Mouse (Mus musculus) forebrain, embryonic 16.5 days (tissue): Measurements from ENCODE around the gene Phb2. TPM values are rescaled to one million over a fixed set of nuclear protein-coding genes. Genes with fewer than 3 reads are reported as not detected.

ENCODE experiments used
- ATAC-seq: fragments of 200-750 bp; cut with Nextera tagmentation; 2 replicates; pipeline ENCODE4 v1.8.0; 2017; ENCODE audit warnings: mild to moderate bottlenecking, moderate library complexity
- H3K27ac ChIP-seq: fragments of 300-500 bp; sonication (generic); 2 replicates; pipeline ENCODE4 v1.5.1; 2014; ENCODE audit warnings: low read length, control low read depth
- H3K27me3 ChIP-seq: fragments of 300-500 bp; sonication (generic); replicated peaks from 2 replicates; pipeline ENCODE4 v1.6.1; 2014; ENCODE audit warnings: low read length; ENCODE audit not compliant: control insufficient read depth, insufficient read depth
- H3K36me3 ChIP-seq: fragments of 300-500 bp; sonication (generic); 2 replicates; pipeline ENCODE4 v1.6.1; 2014; ENCODE audit not compliant: control insufficient read depth, insufficient read depth
- H3K4me1 ChIP-seq: fragments of 300-500 bp; sonication (generic); replicated peaks from 2 replicates; pipeline ENCODE4 v1.6.1; 2014; ENCODE audit warnings: low read length; ENCODE audit not compliant: control insufficient read depth, insufficient read depth
- H3K4me2 ChIP-seq: fragments of 300-500 bp; sonication (generic); 2 replicates; pipeline ENCODE4 v1.6.1; 2014; ENCODE audit warnings: mild to moderate bottlenecking, low read length, control low read depth
- H3K4me3 ChIP-seq: fragments of 300-500 bp; sonication (generic); replicated peaks from 2 replicates; pipeline ENCODE4 v1.5.1; 2014; ENCODE audit warnings: mild to moderate bottlenecking, low read length, control low read depth
- H3K9ac ChIP-seq: fragments of 300-500 bp; sonication (generic); replicated peaks from 2 replicates; pipeline ENCODE4 v1.6.1; 2014; ENCODE audit warnings: low read depth, low read length, control low read depth
- H3K9me3 ChIP-seq: fragments of 300-500 bp; sonication (generic); 2 replicates; pipeline ENCODE4 v1.6.1; 2016; ENCODE audit warnings: low read length; ENCODE audit not compliant: control insufficient read depth
- WGBS: fragments of 180-500 bp; shearing (Covaris S2); extraction: QIAGEN DNeasy Blood & Tissue Kit; methylation state at CpG from one replicate; pipeline ENCODE4 v1.1.7; 2014; 5-methylcytosine and 5-hydroxymethylcytosine counted together
- polyA plus RNA-seq: library from polyadenylated mRNA; unstranded; fragments of >200 nt; fragmentation: Nextera tagmentation; extraction: Ambion mirVana; gene quantifications from 2 replicates; pipeline ENCODE4 v1.2.1, GENCODE M21; 2015

Gene Phb2
- polyA plus RNA-seq, 1 experiment from 2014 or later, result 252 TPM

- Histone ChIP-seq H3K36me3 (no peaks in the 10 kb centered on the region), H3K4me1 (no peaks in the 10 kb centered on the region), H3K27me3 (no peaks in the 10 kb centered on the region), H3K9me3 (no peaks in the 10 kb centered on the region), H3K9ac (no peak overlapping the region), H3K4me2 (no peak overlapping the region), H3K27ac (no peak overlapping the region), H3K4me3 (no peak overlapping the region)
- no peak for ATAC-seq
- WGBS, result 90% methylated on average over 8 of the region's 8 CpGs
Measured at GRCm38 (mm10) chr6:124729850-124730705, 17.9 kb downstream of the Phb2 start.

GRCm38 (mm10) chr6:124731038-124731437, 18.9 kb downstream of the Phb2 start:
- H3K4me2 ChIP-seq, result no peak overlapping the region
- no peak for ATAC-seq
- no peaks in the 10 kb centered on the region for H3K27me3 ChIP-seq
- no peak overlapping the region for H3K27ac ChIP-seq
- no peak overlapping the region for H3K9ac ChIP-seq
- no peaks in the 10 kb centered on the region for H3K4me1 ChIP-seq
- no peaks in the 10 kb centered on the region for H3K9me3 ChIP-seq
- no peak overlapping the region for H3K4me3 ChIP-seq
- no peaks in the 10 kb centered on the region for H3K36me3 ChIP-seq
- WGBS, result 86% methylated on average over 7 of the region's 7 CpGs

GRCm38 (mm10) chr6:124732476-124733370, 20.6 kb downstream of the Phb2 start:
- ATAC-seq, result no peak
- no peaks in the 10 kb centered on the region for H3K9me3 ChIP-seq
- H3K4me2 ChIP-seq, result no peak overlapping the region
- no peaks in the 10 kb centered on the region for H3K36me3 ChIP-seq
- no peak overlapping the region for H3K27ac ChIP-seq
- H3K27me3 ChIP-seq, result no peaks in the 10 kb centered on the region
- 51% methylated on average over 19 of the region's 19 CpGs for WGBS
- no peaks in the 10 kb centered on the region for H3K4me1 ChIP-seq
- H3K4me3 ChIP-seq, result no peak overlapping the region
- H3K9ac ChIP-seq, result no peak overlapping the region

- ATAC-seq, result no peak
- Histone ChIP-seq H3K27ac (no peak overlapping the region), H3K9ac (no peak overlapping the region), H3K4me1 (peaks cover 10% of the 10 kb centered on the region), H3K36me3 (no peaks in the 10 kb centered on the region), H3K4me3 (no peak overlapping the region), H3K27me3 (no peaks in the 10 kb centered on the region), H3K9me3 (no peaks in the 10 kb centered on the region), H3K4me2 (no peak overlapping the region)
- WGBS, result 86% methylated on average over 3 of the region's 3 CpGs
Measured at GRCm38 (mm10) chr6:124734417-124734816, 22.3 kb downstream of the Phb2 start.

GRCm38 (mm10) chr6:124737040-124737439, 24.9 kb downstream of the Phb2 start:
- Histone ChIP-seq H3K4me3 (no peak overlapping the region), H3K36me3 (no peaks in the 10 kb centered on the region), H3K27ac (no peak overlapping the region), H3K9me3 (no peaks in the 10 kb centered on the region), H3K4me2 (no peak overlapping the region), H3K4me1 (peaks cover 23% of the 10 kb centered on the region), H3K27me3 (no peaks in the 10 kb centered on the region), H3K9ac (no peak overlapping the region)
- no peak for ATAC-seq
- WGBS, result 91% methylated on average over 11 of the region's 11 CpGs

- H3K9me3 ChIP-seq, result no peaks in the 10 kb centered on the region
- H3K36me3 ChIP-seq, result peaks cover 4% of the 10 kb centered on the region; the same call in 1 of the 2 replicates
- no peak within 1 kb of the TSS for H3K4me3 ChIP-seq
- no peaks in the 10 kb centered on the region for H3K27me3 ChIP-seq
- H3K27ac ChIP-seq, result no peak within 1 kb of the TSS
- H3K4me2 ChIP-seq, result no peak within 1 kb of the TSS
- ATAC-seq, result no peak
- peaks cover 25% of the 10 kb centered on the region for H3K4me1 ChIP-seq
- 0 out of 2 replicates have a peak within 1 kb of the TSS, but pooled peaks have one; percentile 14 for H3K9ac ChIP-seq
- 31% methylated on average over 15 of the region's 15 CpGs for WGBS
Measured at GRCm38 (mm10) chr6:124738511-124739023, 26.4 kb downstream of the Phb2 start, which contains the start of gene Ptpn6. TSS of gene Ptpn6 (minus strand) at chr6:124738714.

- ATAC-seq, result no peak
- no peak overlapping the region for H3K9ac ChIP-seq
- no peaks in the 10 kb centered on the region for H3K9me3 ChIP-seq
- no peak overlapping the region for H3K27ac ChIP-seq
- peaks cover 25% of the 10 kb centered on the region for H3K4me1 ChIP-seq
- H3K4me2 ChIP-seq, result no peak overlapping the region; the same call in 1 of the 2 replicates
- H3K27me3 ChIP-seq, result no peaks in the 10 kb centered on the region
- H3K36me3 ChIP-seq, result peaks cover 4% of the 10 kb centered on the region; the same call in 1 of the 2 replicates
- 83% methylated on average over 10 of the region's 10 CpGs for WGBS
- H3K4me3 ChIP-seq, result no peak overlapping the region
Measured at GRCm38 (mm10) chr6:124739231-124739796, 27.2 kb downstream of the Phb2 start.

- peaks cover 4% of the 10 kb centered on the region; the same call in 1 of the 2 replicates for H3K36me3 ChIP-seq
- peak overlapping the region; percentile 52 for H3K4me2 ChIP-seq
- peak; percentile 26 for ATAC-seq
- H3K27ac ChIP-seq, result peak overlapping the region; percentile 96
- under 1% methylated on average over 29 of the region's 29 CpGs for WGBS
- peak overlapping the region; percentile 93 for H3K9ac ChIP-seq
- peak overlapping the region; percentile 74 for H3K4me3 ChIP-seq
- H3K4me1 ChIP-seq, result peaks cover 32% of the 10 kb centered on the region
- no peaks in the 10 kb centered on the region for H3K9me3 ChIP-seq
- H3K27me3 ChIP-seq, result no peaks in the 10 kb centered on the region
Measured at GRCm38 (mm10) chr6:124740211-124740887, 28.2 kb downstream of the Phb2 start.
